Mouse (Mus musculus) embryonic facial prominence, embryonic 10.5 days (tissue): Measurements from ENCODE around the gene Ism1. TPM values are rescaled to one million over a fixed set of nuclear protein-coding genes. Genes with fewer than 3 reads are reported as not detected.

ENCODE experiments used
- DNase-seq: peaks from one replicate; pipeline ENCODE4 v3.0.0-alpha.2; 2017; ENCODE audit warnings: low spot score
- H3K27ac ChIP-seq: fragments of 300-500 bp; sonication (generic); replicated peaks from 2 replicates; pipeline ENCODE4 v1.5.1; 2016; ENCODE audit warnings: mild to moderate bottlenecking
- H3K27me3 ChIP-seq: fragments of 300-500 bp; sonication (generic); replicated peaks from 2 replicates; pipeline ENCODE4 v1.6.1; 2016; ENCODE audit warnings: low read depth, mild to moderate bottlenecking; ENCODE audit not compliant: poor library complexity, severe bottlenecking
- H3K36me3 ChIP-seq: fragments of 300-500 bp; sonication (generic); replicated peaks from 2 replicates; pipeline ENCODE4 v1.6.1; 2016; ENCODE audit warnings: mild to moderate bottlenecking, moderate library complexity
- H3K4me1 ChIP-seq: fragments of 300-500 bp; sonication (generic); 2 replicates; pipeline ENCODE4 v1.6.1; 2016
- H3K4me3 ChIP-seq: fragments of 300-500 bp; sonication (generic); 2 replicates; pipeline ENCODE4 v1.5.1; 2016; ENCODE audit warnings: mild to moderate bottlenecking, moderate library complexity
- H3K9me3 ChIP-seq: fragments of 300-500 bp; sonication (generic); 2 replicates; pipeline ENCODE4 v1.6.1; 2016; ENCODE audit warnings: mild to moderate bottlenecking
- WGBS: fragments of 180-500 bp; shearing (Covaris S2); methylation state at CpG from one replicate; pipeline ENCODE4 v1.1.7; 2016; 5-methylcytosine and 5-hydroxymethylcytosine counted together
- polyA plus RNA-seq: library from polyadenylated mRNA; unstranded; fragments of >200 nt; fragmentation: Nextera tagmentation; extraction: Ambion mirVana; gene quantifications from 2 replicates; pipeline ENCODE4 v1.2.1, GENCODE M21; 2016

Gene Ism1
- polyA plus RNA-seq, 1 experiment from 2014 or later: 0.79 TPM

- no peak for DNase-seq
- Histone ChIP-seq H3K4me3 (no peak overlapping the region), H3K36me3 (no peaks in the 10 kb centered on the region), H3K27me3 (no peaks in the 10 kb centered on the region), H3K4me1 (no peaks in the 10 kb centered on the region), H3K9me3 (no peaks in the 10 kb centered on the region), H3K27ac (no peak overlapping the region)
- 81% methylated on average over 1 of the region's 1 CpGs for WGBS
Measured at GRCm38 (mm10) chr2:139784465-139784864, 106.5 kb downstream of the Ism1 start.

GRCm38 (mm10) chr2:139784946-139785345 lies 107.0 kb downstream of the Ism1 start:
- no peaks in the 10 kb centered on the region for H3K9me3 ChIP-seq
- no peaks in the 10 kb centered on the region for H3K36me3 ChIP-seq
- no peak for DNase-seq
- H3K4me3 ChIP-seq: no peak overlapping the region
- no peaks in the 10 kb centered on the region for H3K4me1 ChIP-seq
- H3K27ac ChIP-seq: no peak overlapping the region
- no peaks in the 10 kb centered on the region for H3K27me3 ChIP-seq
- 92% methylated on average over 2 of the region's 2 CpGs for WGBS

GRCm38 (mm10) chr2:139788658-139789057 lies 110.7 kb downstream of the Ism1 start:
- H3K27me3 ChIP-seq: no peaks in the 10 kb centered on the region
- no peak for DNase-seq
- no peaks in the 10 kb centered on the region for H3K36me3 ChIP-seq
- H3K4me3 ChIP-seq: no peak overlapping the region
- H3K27ac ChIP-seq: no peak overlapping the region
- H3K9me3 ChIP-seq: no peaks in the 10 kb centered on the region
- WGBS: 68% methylated on average over 4 of the region's 4 CpGs
- H3K4me1 ChIP-seq: no peaks in the 10 kb centered on the region

- no peaks in the 10 kb centered on the region for H3K4me1 ChIP-seq
- no peaks in the 10 kb centered on the region for H3K36me3 ChIP-seq
- no peaks in the 10 kb centered on the region for H3K9me3 ChIP-seq
- H3K4me3 ChIP-seq: no peak overlapping the region
- 77% methylated on average over 9 of the region's 9 CpGs for WGBS
- no peak for DNase-seq
- H3K27ac ChIP-seq: no peak overlapping the region
- H3K27me3 ChIP-seq: no peaks in the 10 kb centered on the region
Measured at GRCm38 (mm10) chr2:139792345-139793120, 114.6 kb downstream of the Ism1 start.

GRCm38 (mm10) chr2:139804041-139804440 lies 126.1 kb downstream of the Ism1 start:
- 81% methylated on average over 7 of the region's 7 CpGs for WGBS
- no peak overlapping the region for H3K27ac ChIP-seq

GRCm38 (mm10) chr2:139807887-139808286 lies 129.9 kb downstream of the Ism1 start:
- WGBS: 95% methylated on average over 6 of the region's 6 CpGs
- no peaks in the 10 kb centered on the region for H3K36me3 ChIP-seq
- no peak overlapping the region for H3K4me3 ChIP-seq

More at GRCm38 (mm10) chr2:139804041-139804440, 126.1 kb downstream of the Ism1 start:
- Histone ChIP-seq H3K36me3 (no peaks in the 10 kb centered on the region), H3K27me3 (no peaks in the 10 kb centered on the region), H3K4me1 (no peaks in the 10 kb centered on the region), H3K9me3 (no peaks in the 10 kb centered on the region), H3K4me3 (no peak overlapping the region)
- DNase-seq: no peak

More at GRCm38 (mm10) chr2:139807887-139808286, 129.9 kb downstream of the Ism1 start:
- Histone ChIP-seq H3K27ac (no peak overlapping the region), H3K27me3 (no peaks in the 10 kb centered on the region), H3K9me3 (no peaks in the 10 kb centered on the region), H3K4me1 (no peaks in the 10 kb centered on the region)
- DNase-seq: no peak

Other genes with a start within 250 kb of the Ism1 start
- gene Sptlc3, start 184.3 kb upstream of the Ism1 start, polyA plus RNA-seq: 0.73 and 1.00 TPM in 2 replicates